Mouse (Mus musculus): ENCODE data around the gene Cmtm8.

GRCm38 (mm10) chr9:114851419-114852190 is 7.6 kb upstream of the Cmtm8 start:
- no peak for TF ChIP-seq CTCF (IDR thresholded peaks at IDR 0.05; ENCODE audit: control insufficient read depth, insufficient read depth, insufficient read length)
- no peak for TF ChIP-seq MYOD1 (IDR thresholded peaks at IDR 0.05; ENCODE audit: control insufficient read depth, insufficient read length, low read depth)
- no peak for TF ChIP-seq MYOG (IDR thresholded peaks at IDR 0.05; ENCODE audit: control insufficient read depth, extremely low read depth, insufficient read length)
- no peak for TF ChIP-seq USF1 (IDR thresholded peaks at IDR 0.05; ENCODE audit: low read depth)
- no peak for TF ChIP-seq CEBPB (IDR thresholded peaks at IDR 0.05; ENCODE audit: low read depth)
